24 mouse cellular contexts compared by ENCODE assay signal in the genomic region with DNA sequence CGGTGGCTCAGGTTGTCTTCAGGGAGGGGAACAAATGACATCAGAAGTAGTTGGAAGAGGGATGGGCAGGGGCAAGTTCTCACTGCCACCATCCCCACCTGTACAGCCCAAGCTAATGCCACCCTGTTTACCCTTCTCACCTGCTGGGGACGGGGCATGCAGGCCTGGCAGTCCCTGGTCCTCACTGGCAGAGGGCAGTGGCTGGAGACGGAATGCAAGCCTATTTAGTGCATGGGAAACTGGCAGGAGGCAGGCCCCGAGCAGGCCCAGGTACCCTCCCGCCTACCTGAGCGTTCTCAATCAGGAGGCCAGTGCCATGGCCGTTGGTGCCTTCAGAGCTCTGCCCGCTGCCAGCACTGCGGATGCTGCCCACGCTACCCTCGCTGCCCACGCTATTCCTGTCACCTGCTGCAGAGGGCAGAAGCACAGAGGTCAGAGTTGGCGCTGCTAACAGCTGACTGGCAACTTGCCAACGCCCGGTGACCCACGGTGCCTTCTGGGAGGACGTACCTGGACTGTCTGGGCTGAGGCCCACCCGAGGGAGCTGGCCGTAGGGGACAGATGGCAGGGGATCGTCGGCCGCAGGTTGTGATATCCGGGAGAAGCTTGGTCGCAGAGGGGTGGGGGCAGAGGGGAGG. TPM values are rescaled to one million over a fixed set of nuclear protein-coding genes. Genes with fewer than 3 reads are reported as not detected.
DNase-seq lines count a peak whose midpoint lies in the region; ATAC-seq and TF ChIP-seq lines count a peak whose summit lies in the region.
"Had no signal": no experiment of that assay in that cellular context is flagged by ENCODE, and none has a peak within 500 bp of the region (broad histone marks: within the 10 kb centered on the region; RNA-seq: fewer than 3 reads in every experiment).

No protein-coding gene starts in this region.

- no peak for TF ChIP-seq POLR2A in kidney, adult 2 months (IDR thresholded peaks at IDR 0.05; ENCODE audit: low read depth, low read length)

- no peak overlapping the region for H3K27ac ChIP-seq in kidney, adult 2 months (ENCODE audit: insufficient read depth, low read depth, low read length)
- peak overlapping the region; percentile 29 for H3K27ac ChIP-seq in liver, embryonic 13.5 days
- H3K27ac ChIP-seq in liver, embryonic 14.5 days: no peak overlapping the region
- H3K27ac ChIP-seq: gastrocnemius, adult 2 months; hindbrain, embryonic 10.5 days; hindbrain, embryonic 15.5 days; lung, embryonic 15.5 days; midbrain, embryonic 13.5 days had no signal

- TF ChIP-seq CTCF in kidney, adult 2 months (conservative IDR thresholded peaks at IDR 0.05; ENCODE audit: insufficient read depth, insufficient read length, low read depth, low read length): no peak
- TF ChIP-seq CTCF in liver, embryonic 14.5 days (IDR thresholded peaks at IDR 0.05; ENCODE audit: low read depth): no peak

- H3K9ac ChIP-seq in liver, embryonic 13.5 days: peak overlapping the region; percentile 41; the same call in 1 of the 2 replicates
- H3K9ac ChIP-seq in liver, embryonic 14.5 days (replicated peaks): no peak overlapping the region
- H3K9ac ChIP-seq: hindbrain, embryonic 15.5 days; lung, embryonic 15.5 days; midbrain, embryonic 13.5 days had no signal

- intact Hi-C loops in heart, postnatal 36 days (cut with DNase I): no loop called here

- peaks cover 4% of the 10 kb centered on the region; the same call in 1 of the 2 replicates for H3K4me1 ChIP-seq in kidney, adult 2 months (ENCODE audit: control insufficient read depth, insufficient read depth, low read length)
- H3K4me1 ChIP-seq in liver, embryonic 13.5 days (replicated peaks): peaks cover 59% of the 10 kb centered on the region
- H3K4me1 ChIP-seq in liver, embryonic 14.5 days (replicated peaks; ENCODE audit: control insufficient read depth in 2 of 2, insufficient read depth in 2 of 2, low read length in 1 of 2): peaks cover 23 to 29% of the 10 kb centered on the region in 2 experiments

- no peak for ATAC-seq in liver, embryonic 13.5 days (ENCODE audit: low read depth)
- no peak for ATAC-seq in liver, embryonic 14.5 days (ENCODE audit: insufficient read depth)
- ATAC-seq: forebrain, embryonic 16.5 days; inflammation-experienced regulatory T-cells, adult 6 months; midbrain, embryonic 13.5 days had no signal

- H3K27me3 ChIP-seq in kidney, adult 2 months (replicated peaks; ENCODE audit: control insufficient read depth, insufficient read depth, low read length): no peaks in the 10 kb centered on the region
- no peaks in the 10 kb centered on the region for H3K27me3 ChIP-seq in liver, embryonic 13.5 days
- no peaks in the 10 kb centered on the region for H3K27me3 ChIP-seq in liver, embryonic 14.5 days (ENCODE audit: control insufficient read depth, insufficient read depth, low read length)
- H3K27me3 ChIP-seq: hindbrain, embryonic 15.5 days; lung, embryonic 15.5 days; midbrain, embryonic 13.5 days had no signal

- 59% methylated on average over 24 of the region's 24 CpGs for WGBS in kidney, adult 2 months
- WGBS in liver, embryonic 13.5 days (ENCODE audit: insufficient replicate concordance): 92% methylated on average over 24 of the region's 24 CpGs
- 94% methylated on average over 24 of the region's 24 CpGs for WGBS in liver, embryonic 14.5 days (ENCODE audit: insufficient replicate concordance)

- TF ChIP-seq EP300 in liver, embryonic 14.5 days (IDR thresholded peaks at IDR 0.05; ENCODE audit: low read depth): no peak

- no peak overlapping the region for H3K4me3 ChIP-seq in kidney, adult 2 months (ENCODE audit: insufficient read depth, low read depth, low read length)
- H3K4me3 ChIP-seq in liver, embryonic 13.5 days (replicated peaks): peak overlapping the region; percentile 54
- no peak overlapping the region; a peak in 1 of 4 replicates for H3K4me3 ChIP-seq in liver, embryonic 14.5 days (ENCODE audit: insufficient read depth in 1 of 2, low read depth in 2 of 2, low read length in 2 of 2)
- H3K4me3 ChIP-seq: gastrocnemius, adult 2 months; hindbrain, embryonic 10.5 days; hindbrain, embryonic 15.5 days; lung, embryonic 15.5 days; midbrain, embryonic 13.5 days had no signal

- H3K36me3 ChIP-seq in kidney, adult 2 months (ENCODE audit: control insufficient read depth, insufficient read depth, low read length): peaks cover 15% of the 10 kb centered on the region
- peaks cover 90% of the 10 kb centered on the region for H3K36me3 ChIP-seq in liver, embryonic 13.5 days
- peaks cover 53% of the 10 kb centered on the region for H3K36me3 ChIP-seq in liver, embryonic 14.5 days (replicated peaks; ENCODE audit: control insufficient read depth, insufficient read depth, low read depth)

- DNase-seq in heart, adult 11 months: peak; percentile 94
- DNase-seq in heart, postnatal 36 days: no peak
- peak; percentile 46 for DNase-seq in kidney, adult 2 months
- DNase-seq in kidney, adult 18-20 months: no peak
- no peak for DNase-seq in liver, embryonic 13.5 days
- no peak for DNase-seq in liver
- no peak for DNase-seq in liver, embryonic 14.5 days (ENCODE audit: low read depth in 3 of 3, low spot score in 3 of 3)
- DNase-seq in left cerebral cortex, adult 9 months (ENCODE audit: low spot score in 2 of 2): no peak
- DNase-seq: adrenal gland, postnatal 14 days; cerebellum, adult 11-12 months; cerebellum, postnatal 36 days; gastrocnemius, adult 2 months; kidney, adult 9 months; left cerebral cortex, postnatal 4 days; thymus, postnatal 4 days had no signal

- H3K4me2 ChIP-seq in liver, embryonic 13.5 days: peak overlapping the region; percentile 65
- H3K4me2 ChIP-seq in liver, embryonic 14.5 days (ENCODE audit: low read depth): peak overlapping the region; percentile 68
- H3K4me2 ChIP-seq: hindbrain, embryonic 15.5 days; lung, embryonic 15.5 days; midbrain, embryonic 13.5 days had no signal

- H3K9me3 ChIP-seq in liver, embryonic 13.5 days (replicated peaks): no peaks in the 10 kb centered on the region
- no peaks in the 10 kb centered on the region for H3K9me3 ChIP-seq in liver, embryonic 14.5 days (ENCODE audit: control insufficient read depth, low read length)
- H3K9me3 ChIP-seq: hindbrain, embryonic 10.5 days; hindbrain, embryonic 15.5 days; lung, embryonic 15.5 days; midbrain, embryonic 13.5 days had no signal

RNA-seq across cellular contexts. Expression of a gene that starts 10.2 kb away (rescaled TPM):
- total RNA-seq in heart, postnatal 36 days (2021): 10 to 100 TPM; 48.6 to 50.6 TPM
- polyA plus RNA-seq in kidney, adult 2 months (2012; rRNA removed): 36.9 and 46.7 TPM in 2 replicates
- 5.7 and 6.0 TPM in 2 replicates for polyA plus RNA-seq in liver, embryonic 13.5 days (2015; fragmentation: Nextera tagmentation; extraction: Ambion mirVana)
- polyA plus RNA-seq in liver, embryonic 14.5 days (2012; rRNA removed): 7.1 and 7.8 TPM in 2 replicates
- 4.9 and 6.1 TPM in 2 replicates for polyA plus RNA-seq in liver, embryonic 14.5 days (2014; fragmentation: Nextera tagmentation; extraction: Ambion mirVana)

RNA-seq across cellular contexts. Expression of a gene that starts 11.3 kb away (rescaled TPM):
- 1 to 10 TPM; 8.7 to 9.7 TPM for total RNA-seq in heart, postnatal 36 days (2021)
- 36.4 and 43.4 TPM in 2 replicates for polyA plus RNA-seq in kidney, adult 2 months (2012; rRNA removed)
- polyA plus RNA-seq in liver, embryonic 13.5 days (2015; fragmentation: Nextera tagmentation; extraction: Ambion mirVana): 19.3 and 20.1 TPM in 2 replicates
- 12.4 and 12.9 TPM in 2 replicates for polyA plus RNA-seq in liver, embryonic 14.5 days (2012; rRNA removed)
- polyA plus RNA-seq in liver, embryonic 14.5 days (2014; fragmentation: Nextera tagmentation; extraction: Ambion mirVana): 9.7 and 12.4 TPM in 2 replicates

RNA-seq across cellular contexts. Expression of a gene that starts 20.7 kb away (rescaled TPM):
- total RNA-seq in heart, postnatal 36 days (2021): 10 to 100 TPM; 18.7 to 21.2 TPM
- 153 and 166 TPM in 2 replicates for polyA plus RNA-seq in kidney, adult 2 months (2012; rRNA removed)
- 9.8 and 10.2 TPM in 2 replicates for polyA plus RNA-seq in liver, embryonic 13.5 days (2015; fragmentation: Nextera tagmentation; extraction: Ambion mirVana)
- 9.4 and 10.5 TPM in 2 replicates for polyA plus RNA-seq in liver, embryonic 14.5 days (2012; rRNA removed)
- 7.5 and 9.3 TPM in 2 replicates for polyA plus RNA-seq in liver, embryonic 14.5 days (2014; fragmentation: Nextera tagmentation; extraction: Ambion mirVana)

RNA-seq across cellular contexts. Expression of a gene that starts 38.0 kb away (rescaled TPM):
- 100 to 1,000 TPM in 1 of 2 experiments, 10 to 100 TPM in 1; 92.3 to 101 TPM for total RNA-seq in heart, postnatal 36 days (2021)
- polyA plus RNA-seq in kidney, adult 2 months (2012; rRNA removed): 77.1 and 97.8 TPM in 2 replicates
- polyA plus RNA-seq in liver, embryonic 13.5 days (2015; fragmentation: Nextera tagmentation; extraction: Ambion mirVana): 8.2 and 10.9 TPM in 2 replicates
- polyA plus RNA-seq in liver, embryonic 14.5 days (2012; rRNA removed): 11.0 and 13.8 TPM in 2 replicates
- polyA plus RNA-seq in liver, embryonic 14.5 days (2014; fragmentation: Nextera tagmentation; extraction: Ambion mirVana): 3.7 and 6.1 TPM in 2 replicates

RNA-seq across cellular contexts. Expression of a gene that starts 55.0 kb away (rescaled TPM):
- under 1 TPM in 1 of 2 experiments, not detected in 1; 0.14 TPM for total RNA-seq in heart, postnatal 36 days (2021)
- polyA plus RNA-seq in kidney, adult 2 months (2012; rRNA removed): 104 and 132 TPM in 2 replicates
- polyA plus RNA-seq in liver, embryonic 13.5 days (2015; fragmentation: Nextera tagmentation; extraction: Ambion mirVana): 0.36 and 0.46 TPM in 2 replicates
- 0.36 and 0.42 TPM in 2 replicates for polyA plus RNA-seq in liver, embryonic 14.5 days (2012; rRNA removed)
- polyA plus RNA-seq in liver, embryonic 14.5 days (2014; fragmentation: Nextera tagmentation; extraction: Ambion mirVana): 0.09 and 0.29 TPM in 2 replicates
- total RNA-seq: gastrocnemius, adult 2 months; gastrocnemius, postnatal 36 days; monocyte, adult 5-6 weeks had no signal
- polyA plus RNA-seq: forebrain, embryonic 11.5 days; inflammation-experienced regulatory T-cells, adult 6 months had no signal

Comparison
In these comparisons a context has a peak if more than half of its experiments do, and no peak if none do; other contexts are left out.
1. DNase-seq: peak in heart, adult 11 months (single experiment) and kidney, adult 2 months (single experiment); none in heart, postnatal 36 days (0 of 2), kidney, adult 18-20 months (single experiment), liver, embryonic 13.5 days (single experiment), liver (single experiment), liver, embryonic 14.5 days (0 of 3) and left cerebral cortex, adult 9 months (0 of 2).
2. RNA of a gene that starts 20.7 kb away (polyA plus RNA-seq): 153 to 166 TPM in kidney, adult 2 months; 7.5 to 10.5 TPM in liver, embryonic 14.5 days and 9.8 to 10.2 TPM in liver, embryonic 13.5 days; every median in the first group is over 10 times any median in the second.